Mouse (Mus musculus) gonadal fat pad, adult 2 months (tissue): Measurements from ENCODE around the gene Olfr818. TPM values are rescaled to one million over a fixed set of nuclear protein-coding genes. Genes with fewer than 3 reads are reported as not detected.
"Not testable (repeated sequence)": the region's sequence is repeated elsewhere in the genome, so short reads cannot be mapped to it uniquely, and the experiment has no call there.

ENCODE experiments used
- DNase-seq: peaks from one replicate; pipeline ENCODE4 v3.0.0-alpha.2; 2012; ENCODE audit warnings: low read depth
- polyA plus RNA-seq: library from polyadenylated mRNA; depleted of rRNA; stranded (reverse); fragments of >200 nt; gene quantifications from 2 replicates; pipeline ENCODE4 v1.2.3, GENCODE M21; 2012; rRNA removed

Olfr818 gene
- not detected in 2 replicates for polyA plus RNA-seq

DNA sequence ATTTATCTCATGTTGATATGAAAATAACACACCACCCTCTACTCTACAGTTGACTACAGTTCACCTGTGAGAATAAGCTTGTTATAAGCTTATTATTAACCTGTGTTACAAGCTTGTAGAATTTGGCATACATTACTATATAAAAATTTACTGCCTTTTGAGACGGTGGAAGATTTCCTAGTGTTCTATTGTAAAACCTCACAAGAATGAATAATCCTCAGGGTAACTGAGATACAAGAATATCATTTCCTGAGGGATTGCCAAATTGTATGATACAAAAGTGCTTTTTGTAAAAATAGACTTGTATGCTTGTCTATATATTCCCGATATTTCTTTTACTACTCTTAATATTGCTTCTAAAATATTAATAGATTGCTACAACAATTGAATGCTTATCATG lies at the start of gene Olfr818:
Olfr818 (minus strand) TSS at position 101 of the 400 bp plus-strand sequence.
- DNase-seq, result no peak

DNA sequence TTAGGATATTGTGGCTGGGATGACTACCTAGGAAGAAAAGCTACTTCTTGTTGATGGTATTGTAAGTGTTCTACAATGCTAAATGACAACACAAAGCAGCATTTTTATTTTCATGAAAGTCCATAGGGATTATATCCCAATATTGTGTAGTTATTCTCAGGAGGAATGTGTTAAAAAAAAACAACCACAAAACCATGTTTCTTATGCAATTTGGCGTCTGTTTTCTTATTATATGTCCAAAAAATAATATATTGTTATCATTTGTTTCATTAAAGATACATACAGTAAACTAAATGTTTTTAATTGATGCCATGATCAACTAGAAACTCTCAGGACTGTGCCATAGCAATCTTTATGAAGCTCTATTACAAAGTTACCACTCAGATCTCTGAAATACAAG lies 36.1 kb upstream of the Olfr818 start, which contains the start of gene Gm10310:
Gm10310 (minus strand) TSS at position 101 of the 400 bp plus-strand sequence.
- not testable (repeated sequence) for DNase-seq

DNA sequence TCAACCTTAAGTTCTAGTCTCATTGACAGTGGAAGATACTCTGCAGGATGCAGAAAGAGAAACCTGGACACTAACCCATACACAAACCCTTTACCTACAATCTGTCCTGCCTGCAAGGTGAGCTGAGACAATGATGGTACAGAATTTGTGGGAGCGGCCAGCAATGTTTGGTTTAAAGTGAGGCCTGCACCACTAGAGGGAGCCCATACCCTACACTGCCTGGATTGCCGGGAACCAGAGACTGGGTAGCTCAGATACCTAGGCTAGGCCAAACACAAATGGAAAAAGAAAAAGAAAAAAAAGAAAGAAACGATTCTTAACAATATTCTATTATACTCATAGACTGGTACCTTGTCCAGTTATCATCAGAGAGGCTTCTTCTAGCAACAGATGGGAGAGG lies 33.0 kb upstream of the Olfr818 start:
- not testable (repeated sequence) for DNase-seq

DNA sequence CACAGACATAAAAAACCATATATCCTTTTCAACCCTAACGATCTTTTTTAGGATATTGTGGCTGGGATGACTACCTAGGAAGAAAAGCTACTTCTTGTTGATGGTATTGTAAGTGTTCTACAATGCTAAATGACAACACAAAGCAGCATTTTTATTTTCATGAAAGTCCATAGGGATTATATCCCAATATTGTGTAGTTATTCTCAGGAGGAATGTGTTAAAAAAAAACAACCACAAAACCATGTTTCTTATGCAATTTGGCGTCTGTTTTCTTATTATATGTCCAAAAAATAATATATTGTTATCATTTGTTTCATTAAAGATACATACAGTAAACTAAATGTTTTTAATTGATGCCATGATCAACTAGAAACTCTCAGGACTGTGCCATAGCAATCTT lies 27.1 kb upstream of the Olfr818 start, which contains the start of gene Olfr247:
Olfr247 (minus strand) TSS at position 101 of the 400 bp plus-strand sequence.
- not testable (repeated sequence) for DNase-seq

DNA sequence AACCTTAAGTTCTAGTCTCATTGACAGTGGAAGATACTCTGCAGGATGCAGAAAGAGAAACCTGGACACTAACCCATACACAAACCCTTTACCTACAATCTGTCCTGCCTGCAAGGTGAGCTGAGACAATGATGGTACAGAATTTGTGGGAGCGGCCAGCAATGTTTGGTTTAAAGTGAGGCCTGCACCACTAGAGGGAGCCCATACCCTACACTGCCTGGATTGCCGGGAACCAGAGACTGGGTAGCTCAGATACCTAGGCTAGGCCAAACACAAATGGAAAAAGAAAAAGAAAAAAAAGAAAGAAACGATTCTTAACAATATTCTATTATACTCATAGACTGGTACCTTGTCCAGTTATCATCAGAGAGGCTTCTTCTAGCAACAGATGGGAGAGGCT lies 24.1 kb upstream of the Olfr818 start:
- DNase-seq, result not testable (repeated sequence)

DNA sequence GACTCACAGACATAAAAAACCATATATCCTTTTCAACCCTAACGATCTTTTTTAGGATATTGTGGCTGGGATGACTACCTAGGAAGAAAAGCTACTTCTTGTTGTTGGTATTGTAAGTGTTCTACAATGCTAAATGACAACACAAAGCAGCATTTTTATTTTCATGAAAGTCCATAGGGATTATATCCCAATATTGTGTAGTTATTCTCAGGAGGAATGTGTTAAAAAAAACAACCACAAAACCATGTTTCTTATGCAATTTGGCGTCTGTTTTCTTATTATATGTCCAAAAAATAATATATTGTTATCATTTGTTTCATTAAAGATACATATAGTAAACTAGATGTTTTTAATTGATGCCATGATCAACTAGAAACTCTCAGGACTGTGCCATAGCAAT lies 18.3 kb upstream of the Olfr818 start, which contains the start of gene Olfr819:
Olfr819 (minus strand) TSS at position 101 of the 400 bp plus-strand sequence.
- not testable (repeated sequence) for DNase-seq

DNA sequence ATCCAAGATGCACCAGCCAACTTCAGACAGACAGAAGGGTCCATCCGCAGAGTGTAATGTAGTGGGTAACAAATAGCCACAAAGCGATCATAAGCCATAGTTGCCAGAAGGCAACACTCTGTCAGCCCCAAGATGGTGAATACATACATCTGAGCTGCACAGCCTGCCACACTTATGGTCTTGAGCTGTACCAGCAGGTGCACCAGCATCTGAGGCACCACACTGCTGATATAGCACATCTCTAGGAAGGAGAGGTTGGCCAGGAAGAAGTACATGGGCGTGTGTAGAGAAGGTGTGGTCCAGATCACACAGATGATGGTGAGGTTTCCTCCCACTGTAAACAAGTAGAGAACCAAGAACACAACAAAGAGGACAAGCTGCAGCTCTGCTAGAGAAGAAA lies 17.3 kb upstream of the Olfr818 start:
- not testable (repeated sequence) for DNase-seq

DNA sequence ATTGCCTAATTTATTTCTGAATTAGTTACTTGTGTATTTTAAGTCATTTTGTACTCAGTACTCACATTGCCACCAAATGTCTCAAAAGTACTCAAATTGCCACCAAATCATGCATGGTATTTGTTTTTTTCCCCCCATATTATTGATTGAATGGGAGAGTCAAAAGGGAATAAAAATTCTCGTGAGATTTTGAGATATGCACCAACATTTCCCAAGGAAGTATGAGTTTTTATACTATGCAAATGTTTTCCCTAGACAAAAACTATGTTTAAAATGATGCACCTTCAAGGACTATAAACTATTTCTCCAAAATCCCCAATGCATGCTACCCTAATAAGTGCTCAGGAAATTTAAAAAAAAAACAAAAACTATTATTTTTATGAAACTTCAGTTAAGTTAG lies 33.4 kb downstream of the Olfr818 start, which contains the start of gene Olfr816:
Olfr816 (minus strand) TSS at position 101 of the 400 bp plus-strand sequence.
- DNase-seq, result no peak

DNA sequence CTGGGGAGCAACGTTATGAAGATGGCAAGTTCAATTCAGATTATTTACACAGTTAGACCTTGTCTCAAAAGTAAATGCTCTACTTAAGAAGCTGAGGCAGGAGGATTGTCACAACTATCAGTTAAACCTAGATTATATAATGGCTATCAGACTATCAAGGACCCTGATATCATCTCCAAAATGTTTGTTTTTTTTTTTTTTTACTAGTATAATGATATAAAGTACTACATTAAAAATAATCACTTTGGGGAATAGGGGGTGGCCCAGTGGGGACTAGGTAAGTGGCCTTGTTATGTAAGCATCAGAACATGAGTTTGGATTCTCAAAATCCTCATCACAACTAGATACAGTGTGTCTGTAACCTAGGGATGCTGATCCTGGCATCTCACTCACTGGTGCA lies 43.1 kb downstream of the Olfr818 start, which contains the start of gene Olfr815:
Olfr815 (minus strand) TSS at position 101 of the 400 bp plus-strand sequence.
- DNase-seq, result not testable (repeated sequence)

Other genes starting within 250 kb of the Olfr818 start
- not detected in 2 replicates for gene Olfr804, start 245.9 kb downstream of the Olfr818 start, polyA plus RNA-seq
- gene Olfr805, start 219.7 kb downstream of the Olfr818 start, polyA plus RNA-seq, result not detected in 2 replicates
- gene Olfr806, start 207.2 kb downstream of the Olfr818 start, polyA plus RNA-seq, result not detected in 2 replicates
- not detected in 2 replicates for gene Olfr807, start 191.3 kb downstream of the Olfr818 start, polyA plus RNA-seq
- not detected in 2 replicates for gene Olfr808, start 183.6 kb downstream of the Olfr818 start, polyA plus RNA-seq
- not detected in 2 replicates for gene Olfr809, start 174.5 kb downstream of the Olfr818 start, polyA plus RNA-seq
- not detected in 2 replicates for gene Olfr810, start 154.2 kb downstream of the Olfr818 start, polyA plus RNA-seq
- gene Olfr811, start 144.7 kb downstream of the Olfr818 start, polyA plus RNA-seq, result not detected in 2 replicates
- not detected in 2 replicates for gene Olfr812, start 103.0 kb downstream of the Olfr818 start, polyA plus RNA-seq
- gene Olfr813, start 93.7 kb downstream of the Olfr818 start, polyA plus RNA-seq, result not detected in 2 replicates
- gene Olfr814, start 69.2 kb downstream of the Olfr818 start, polyA plus RNA-seq, result not detected in 2 replicates
- not detected in 2 replicates for gene Olfr815, start 43.2 kb downstream of the Olfr818 start, polyA plus RNA-seq
- not detected in 2 replicates for gene Olfr816, start 33.5 kb downstream of the Olfr818 start, polyA plus RNA-seq
- gene Olfr819, start 18.2 kb upstream of the Olfr818 start, polyA plus RNA-seq, result not detected in 2 replicates
- not detected in 2 replicates for gene Olfr247, start 27.0 kb upstream of the Olfr818 start, polyA plus RNA-seq
- not detected in 2 replicates for gene Gm10310, start 36.0 kb upstream of the Olfr818 start, polyA plus RNA-seq
- not detected in 2 replicates for gene Olfr820, start 63.5 kb upstream of the Olfr818 start, polyA plus RNA-seq
- not detected in 2 replicates for gene Olfr821, start 81.2 kb upstream of the Olfr818 start, polyA plus RNA-seq
- gene Olfr822, start 122.1 kb upstream of the Olfr818 start, polyA plus RNA-seq, result not detected in 2 replicates
- not detected in 2 replicates for gene Olfr823, start 166.3 kb upstream of the Olfr818 start, polyA plus RNA-seq
- gene Olfr824, start 180.9 kb upstream of the Olfr818 start, polyA plus RNA-seq, result not detected in 2 replicates
- gene Olfr825, start 217.7 kb upstream of the Olfr818 start, polyA plus RNA-seq, result not detected in 2 replicates
- not detected in 2 replicates for gene Olfr826, start 235.1 kb upstream of the Olfr818 start, polyA plus RNA-seq